Mouse (Mus musculus) forebrain, embryonic 13.5 days (tissue): ENCODE data around the gene Wscd2. TPM values are rescaled to one million over a fixed set of nuclear protein-coding genes. Genes with fewer than 3 reads are reported as not detected.

Source experiments
- ATAC-seq: fragments of 200-750 bp; cut with Nextera tagmentation; 2 replicates; pipeline ENCODE4 v1.8.0; 2017
- H3K27ac ChIP-seq: fragments of 300-500 bp; sonication (generic); 2 replicates; pipeline ENCODE4 v1.5.1; 2015; ENCODE audit warnings: inconsistent platforms, mild to moderate bottlenecking, moderate library complexity
- H3K27me3 ChIP-seq: fragments of 300-500 bp; sonication (generic); 2 replicates; pipeline ENCODE4 v1.6.1; 2015; ENCODE audit warnings: mild to moderate bottlenecking, inconsistent platforms
- H3K36me3 ChIP-seq: fragments of 300-500 bp; sonication (generic); 2 replicates; pipeline ENCODE4 v1.6.1; 2015; ENCODE audit warnings: mild to moderate bottlenecking, inconsistent platforms; ENCODE audit not compliant: poor library complexity, severe bottlenecking
- H3K4me1 ChIP-seq: fragments of 300-500 bp; sonication (generic); 2 replicates; pipeline ENCODE4 v1.6.1; 2015; ENCODE audit warnings: inconsistent platforms
- H3K4me2 ChIP-seq: fragments of 300-500 bp; sonication (generic); 2 replicates; pipeline ENCODE4 v1.6.1; 2015; ENCODE audit warnings: inconsistent platforms, mild to moderate bottlenecking, moderate library complexity
- H3K4me3 ChIP-seq: fragments of 300-500 bp; sonication (generic); 2 replicates; pipeline ENCODE4 v1.5.1; 2015; ENCODE audit warnings: mild to moderate bottlenecking, inconsistent platforms
- H3K9ac ChIP-seq: fragments of 300-500 bp; sonication (generic); 2 replicates; pipeline ENCODE4 v1.6.1; 2015; ENCODE audit warnings: mild to moderate bottlenecking, inconsistent platforms
- H3K9me3 ChIP-seq: fragments of 300-500 bp; sonication (generic); replicated peaks from 2 replicates; pipeline ENCODE4 v1.6.1; 2016; ENCODE audit warnings: inconsistent platforms
- WGBS: fragments of 180-500 bp; shearing (Covaris S2); methylation state at CpG from one replicate; pipeline ENCODE4 v1.1.7; 2015; 5-methylcytosine and 5-hydroxymethylcytosine counted together
- polyA plus RNA-seq: library from polyadenylated mRNA; unstranded; fragments of >200 nt; fragmentation: Nextera tagmentation; extraction: Ambion mirVana; gene quantifications from 2 replicates; pipeline ENCODE4 v1.2.1, GENCODE M21; 2015

Gene Wscd2
- polyA plus RNA-seq, 1 experiment from 2014 or later: 4.7 TPM

DNA sequence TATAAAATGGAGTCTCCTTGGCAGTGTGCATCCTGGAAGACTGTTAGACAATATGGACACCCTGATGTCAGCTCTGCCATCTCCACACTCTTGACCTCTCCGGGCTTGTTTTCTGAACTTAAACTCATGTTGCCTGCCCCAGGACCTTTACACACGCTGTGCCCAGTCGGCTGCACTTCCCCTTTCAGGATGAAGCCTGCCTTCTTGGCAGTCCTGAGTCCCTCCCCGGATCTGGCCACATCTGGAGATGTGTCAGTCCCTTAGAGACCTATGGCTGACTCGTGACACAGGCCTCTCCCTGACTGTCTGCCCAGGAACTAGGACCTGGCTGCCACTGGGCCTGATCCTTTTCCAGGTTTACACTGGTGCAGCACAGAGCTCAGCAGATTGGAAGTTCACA lies 16.6 kb downstream of the Wscd2 start:
- H3K4me2 ChIP-seq: no peak overlapping the region

DNA sequence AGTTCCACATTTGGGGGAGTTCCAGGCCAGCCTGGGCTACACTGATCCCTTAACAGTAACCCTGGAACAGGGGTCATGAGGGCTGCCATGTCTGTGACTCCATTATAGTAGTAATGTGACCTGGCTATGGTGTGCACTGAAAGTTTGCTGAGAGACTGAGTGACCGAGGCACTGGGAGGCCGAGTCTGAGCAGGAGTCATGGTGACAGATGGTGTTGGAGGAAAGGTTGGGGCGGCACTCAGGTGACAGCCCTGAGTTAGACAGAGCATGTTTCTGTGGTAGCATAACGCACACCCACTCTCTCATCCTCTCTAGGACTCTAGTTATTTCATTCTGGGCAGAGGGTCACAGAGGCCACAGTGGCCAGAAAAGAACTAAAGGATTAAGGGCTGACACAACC lies 19.0 kb downstream of the Wscd2 start:
- WGBS: 91% methylated on average over 4 of the region's 4 CpGs
- Histone ChIP-seq H3K27me3 (no peaks in the 10 kb centered on the region), H3K4me2 (no peak overlapping the region), H3K9me3 (no peaks in the 10 kb centered on the region), H3K36me3 (no peaks in the 10 kb centered on the region), H3K9ac (no peak overlapping the region), H3K27ac (no peak overlapping the region), H3K4me3 (no peak overlapping the region), H3K4me1 (peaks cover 40% of the 10 kb centered on the region)
- ATAC-seq: no peak

More for the DNA sequence above, 16.6 kb downstream of the Wscd2 start:
- no peaks in the 10 kb centered on the region for H3K27me3 ChIP-seq
- no peaks in the 10 kb centered on the region for H3K36me3 ChIP-seq
- no peak overlapping the region for H3K9ac ChIP-seq
- no peak overlapping the region for H3K4me3 ChIP-seq
- H3K4me1 ChIP-seq: peaks cover 42% of the 10 kb centered on the region
- no peaks in the 10 kb centered on the region for H3K9me3 ChIP-seq
- ATAC-seq: no peak
- no peak overlapping the region for H3K27ac ChIP-seq
- WGBS: 81% methylated on average over 5 of the region's 5 CpGs

DNA sequence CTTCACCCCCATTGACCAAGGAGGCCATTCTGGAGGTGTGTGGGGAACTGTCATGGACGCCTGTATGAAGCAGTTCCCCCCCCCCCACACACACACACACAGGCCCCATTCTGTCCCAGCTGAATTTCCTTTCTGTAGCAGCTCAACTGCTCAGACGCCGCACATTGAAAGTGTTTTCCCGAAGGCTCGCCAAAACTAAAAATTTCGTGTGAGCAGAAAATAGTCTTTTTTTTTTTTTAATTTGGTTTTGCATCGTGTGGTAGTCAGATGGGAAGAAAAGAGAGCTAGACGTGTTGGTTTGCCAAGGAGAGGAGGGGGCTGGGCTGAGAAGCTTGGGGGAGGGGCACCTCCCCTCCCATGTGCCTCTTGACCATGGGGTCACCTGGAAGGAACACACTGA lies 23.5 kb downstream of the Wscd2 start:
- Histone ChIP-seq H3K4me2 (no peak overlapping the region), H3K36me3 (no peaks in the 10 kb centered on the region), H3K27me3 (no peaks in the 10 kb centered on the region), H3K4me3 (no peak overlapping the region), H3K4me1 (peaks cover 46% of the 10 kb centered on the region), H3K27ac (no peak overlapping the region), H3K9ac (no peak overlapping the region), H3K9me3 (no peaks in the 10 kb centered on the region)
- 80% methylated on average over 8 of the region's 8 CpGs for WGBS
- ATAC-seq: no peak

DNA sequence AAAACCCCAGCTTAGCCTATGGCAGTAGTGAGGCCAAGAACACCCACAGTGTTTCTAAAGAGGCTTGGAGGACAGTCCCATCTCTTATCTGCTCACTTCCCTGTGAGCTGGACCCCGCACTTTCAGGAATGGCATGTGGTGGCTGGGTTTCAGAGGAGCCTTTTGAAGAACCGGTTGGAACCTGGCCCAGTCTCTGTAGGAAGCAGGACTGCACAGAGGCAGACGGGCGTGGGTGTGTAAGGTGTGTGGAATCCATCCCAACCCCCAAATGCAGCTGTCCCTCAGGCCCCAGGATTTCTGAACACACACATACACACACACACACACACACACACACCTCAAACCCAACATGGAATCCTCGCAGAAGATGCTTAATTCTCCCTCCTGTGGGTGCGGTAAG lies 23.9 kb downstream of the Wscd2 start:
- 77% methylated on average over 6 of the region's 6 CpGs for WGBS
- no peak overlapping the region for H3K4me2 ChIP-seq

DNA sequence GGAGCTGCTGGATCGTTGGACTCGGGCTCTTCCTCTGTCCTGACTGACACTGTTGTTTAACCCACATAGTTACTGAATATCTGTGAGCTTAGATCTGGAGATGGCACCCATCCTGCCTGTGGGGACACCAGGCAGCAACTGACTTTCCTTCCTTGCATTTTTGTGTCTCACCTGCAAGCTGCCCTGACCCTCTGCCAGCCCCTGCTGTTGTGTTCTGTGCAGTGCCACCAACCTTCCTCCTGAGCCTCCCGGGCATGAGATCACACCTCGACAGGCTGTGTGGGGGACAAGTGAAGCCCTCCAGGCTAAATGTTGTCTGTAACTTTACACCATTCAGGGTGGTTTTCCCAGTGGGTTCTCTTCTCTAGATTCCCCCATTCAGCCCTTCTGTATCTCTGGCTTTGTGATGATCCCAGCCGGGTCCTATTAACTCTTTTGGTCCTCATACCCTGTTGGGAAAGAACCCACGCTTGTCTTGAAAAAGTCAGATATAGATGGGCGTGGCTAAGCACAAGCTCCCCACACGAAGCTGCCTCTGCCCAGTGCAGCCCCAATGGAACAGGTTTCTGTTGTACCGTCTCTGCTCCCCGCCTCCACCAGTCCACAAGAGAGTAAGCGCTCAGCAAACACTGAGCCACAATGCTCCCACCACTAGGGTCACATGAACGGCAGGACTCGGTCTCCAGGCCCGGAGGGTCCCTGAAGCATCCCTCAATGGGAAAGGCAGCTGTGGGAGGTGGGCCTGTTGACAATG lies 26.2 kb downstream of the Wscd2 start:
- peak; percentile 41 for ATAC-seq
- Histone ChIP-seq H3K4me3 (no peak overlapping the region), H3K27me3 (0 out of 2 replicates have a peak, but pooled peaks cover 7% of the 10 kb centered on the region), H3K4me1 (peaks cover 35% of the 10 kb centered on the region), H3K9me3 (no peaks in the 10 kb centered on the region), H3K9ac (0 out of 2 replicates have a peak overlapping the region, but pooled peaks have one; percentile 30), H3K27ac (peak overlapping the region; percentile 57; the same call in 1 of the 2 replicates), H3K36me3 (no peaks in the 10 kb centered on the region), H3K4me2 (peak overlapping the region; percentile 47)
- 32% methylated on average over 14 of the region's 14 CpGs for WGBS

More for the DNA sequence above, 23.9 kb downstream of the Wscd2 start:
- Histone ChIP-seq H3K4me1 (peaks cover 46% of the 10 kb centered on the region), H3K9me3 (no peaks in the 10 kb centered on the region), H3K27me3 (no peaks in the 10 kb centered on the region), H3K4me3 (no peak overlapping the region), H3K9ac (no peak overlapping the region), H3K36me3 (no peaks in the 10 kb centered on the region), H3K27ac (no peak overlapping the region)
- no peak for ATAC-seq

DNA sequence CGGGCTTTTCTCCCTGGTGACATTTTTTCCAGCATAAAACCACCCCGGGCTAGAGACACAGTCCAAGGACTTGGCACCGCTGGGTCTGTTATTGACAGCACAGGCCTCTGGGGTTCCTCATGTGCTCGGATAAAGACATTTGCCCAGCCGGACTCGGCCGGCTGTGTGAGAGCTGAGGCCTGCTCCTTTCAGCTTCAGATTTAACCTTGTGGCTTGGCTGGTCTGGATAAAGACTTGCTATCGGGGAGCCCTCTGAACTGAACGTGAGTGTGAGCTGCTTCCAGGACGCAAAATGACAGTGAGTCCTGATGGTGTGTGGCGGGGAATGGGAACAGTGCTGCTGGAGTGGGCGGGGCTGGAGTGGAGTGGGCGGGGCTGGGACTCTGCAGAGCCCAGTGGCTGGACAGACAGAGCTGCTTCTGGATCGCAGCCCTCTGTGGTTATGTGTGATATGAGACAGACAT lies 26.8 kb downstream of the Wscd2 start:
- Histone ChIP-seq H3K9me3 (no peaks in the 10 kb centered on the region), H3K27ac (peak overlapping the region; percentile 57; the same call in 1 of the 2 replicates), H3K4me1 (peaks cover 35% of the 10 kb centered on the region), H3K9ac (peak overlapping the region; percentile 30; the same call in 1 of the 2 replicates), H3K4me2 (peak overlapping the region; percentile 47), H3K36me3 (no peaks in the 10 kb centered on the region), H3K27me3 (0 out of 2 replicates have a peak, but pooled peaks cover 7% of the 10 kb centered on the region), H3K4me3 (no peak overlapping the region)
- WGBS: 16% methylated on average over 14 of the region's 14 CpGs
- peak; percentile 60 for ATAC-seq

DNA sequence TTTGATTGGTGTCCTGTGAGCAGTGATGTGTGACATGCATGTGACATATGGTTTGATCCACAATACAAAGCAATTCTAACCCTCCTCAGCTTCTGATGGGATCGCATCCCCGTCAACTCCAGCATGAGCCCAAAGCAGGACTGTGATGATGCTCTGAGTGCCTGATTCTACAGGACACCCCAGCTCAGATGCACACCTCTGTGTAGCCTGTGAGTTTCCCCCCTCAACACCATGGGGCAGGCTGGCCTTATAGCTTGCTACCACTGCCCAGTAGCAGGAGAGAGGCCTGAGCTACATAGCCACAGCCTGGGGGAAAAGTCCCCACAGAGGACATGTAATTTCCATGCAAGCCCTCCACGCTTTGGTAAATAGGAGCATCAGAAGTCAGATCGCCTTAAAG lies 27.3 kb downstream of the Wscd2 start:
- Histone ChIP-seq H3K4me3 (no peak overlapping the region), H3K4me2 (peak overlapping the region; percentile 47; the same call in 1 of the 2 replicates), H3K9ac (peak overlapping the region; percentile 30; the same call in 1 of the 2 replicates), H3K27ac (0 out of 2 replicates have a peak overlapping the region, but pooled peaks have one; percentile 57), H3K36me3 (no peaks in the 10 kb centered on the region), H3K9me3 (no peaks in the 10 kb centered on the region), H3K4me1 (peaks cover 33% of the 10 kb centered on the region), H3K27me3 (0 out of 2 replicates have a peak, but pooled peaks cover 7% of the 10 kb centered on the region)
- peak; percentile 36; the same call in 1 of the 2 replicates for ATAC-seq
- 72% methylated on average over 4 of the region's 4 CpGs for WGBS

DNA sequence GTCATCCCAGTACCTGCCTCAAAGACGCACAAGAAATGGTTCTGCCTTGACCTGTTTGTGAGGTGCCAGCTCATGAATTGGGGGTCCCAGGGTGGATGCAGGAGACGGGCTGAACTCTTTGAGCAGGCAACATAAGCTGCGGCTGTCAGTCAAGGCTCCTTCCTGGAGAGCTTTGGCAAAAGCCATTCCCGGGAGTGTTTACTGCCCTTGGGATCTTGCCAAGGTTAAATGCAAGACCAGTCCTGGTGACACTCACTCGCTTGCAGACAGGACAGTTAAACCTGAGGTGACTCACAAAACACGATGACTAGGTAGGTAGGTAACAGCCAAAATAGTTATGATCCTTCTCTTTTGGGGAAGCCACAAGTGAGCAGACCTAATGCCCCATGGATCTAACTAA lies 30.9 kb downstream of the Wscd2 start:
- H3K9me3 ChIP-seq: no peaks in the 10 kb centered on the region
- 81% methylated on average over 6 of the region's 6 CpGs for WGBS
- H3K9ac ChIP-seq: no peak overlapping the region
- 0 out of 2 replicates have a peak, but pooled peaks cover 7% of the 10 kb centered on the region for H3K27me3 ChIP-seq
- no peak overlapping the region for H3K4me3 ChIP-seq
- H3K4me2 ChIP-seq: no peak overlapping the region
- peaks cover 17% of the 10 kb centered on the region for H3K4me1 ChIP-seq
- ATAC-seq: no peak
- no peak overlapping the region for H3K27ac ChIP-seq
- H3K36me3 ChIP-seq: no peaks in the 10 kb centered on the region

DNA sequence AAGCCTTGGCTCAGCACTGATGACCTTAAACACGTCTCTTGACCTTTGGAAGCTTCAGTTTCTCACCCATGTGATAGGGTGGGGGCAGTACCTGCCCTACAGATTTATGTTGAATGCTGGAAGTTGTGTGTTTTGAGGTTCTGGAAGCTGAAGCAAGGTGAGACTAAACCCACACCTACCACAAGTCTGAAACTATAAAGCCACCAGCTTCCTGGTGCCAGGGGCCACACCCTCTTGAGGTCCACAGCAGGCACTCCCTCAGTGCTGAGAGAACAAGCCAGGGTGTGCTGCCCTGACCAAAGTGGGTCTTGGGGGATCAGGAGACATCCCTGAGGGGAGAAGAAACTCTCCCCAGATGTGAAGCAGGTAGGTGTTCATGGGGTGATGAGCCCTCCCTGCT lies 48.7 kb downstream of the Wscd2 start:
- WGBS: 67% methylated on average over 1 of the region's 1 CpGs
- no peaks in the 10 kb centered on the region for H3K27me3 ChIP-seq
- H3K9me3 ChIP-seq: no peaks in the 10 kb centered on the region
- no peaks in the 10 kb centered on the region for H3K36me3 ChIP-seq
- H3K4me3 ChIP-seq: no peak overlapping the region
- ATAC-seq: no peak
- no peak overlapping the region for H3K27ac ChIP-seq
- H3K4me1 ChIP-seq: peaks cover 44% of the 10 kb centered on the region
- H3K4me2 ChIP-seq: no peak overlapping the region
- H3K9ac ChIP-seq: no peak overlapping the region; the same call in 1 of the 2 replicates

DNA sequence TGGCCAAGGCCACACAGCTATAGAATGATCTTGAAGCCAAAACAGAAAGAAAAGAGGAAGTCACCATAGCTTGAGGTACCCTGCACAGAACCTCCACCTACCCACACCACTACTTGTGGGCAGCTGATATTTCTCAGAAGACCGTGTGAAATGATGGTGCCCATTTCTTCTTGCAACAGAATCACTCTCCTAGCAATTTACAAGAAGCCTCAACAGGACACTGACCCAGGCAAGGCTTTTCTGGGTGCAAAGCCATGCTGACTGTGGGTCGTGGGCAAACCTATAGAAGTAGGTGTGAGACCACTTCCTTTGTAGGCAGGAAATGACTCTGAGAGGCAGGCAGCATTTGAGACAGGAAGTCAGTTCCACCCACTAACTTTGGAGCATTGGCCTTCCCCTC lies 49.3 kb downstream of the Wscd2 start:
- Histone ChIP-seq H3K4me2 (no peak overlapping the region), H3K9me3 (no peaks in the 10 kb centered on the region), H3K27ac (no peak overlapping the region), H3K4me3 (no peak overlapping the region), H3K4me1 (peaks cover 50% of the 10 kb centered on the region), H3K9ac (no peak overlapping the region), H3K36me3 (no peaks in the 10 kb centered on the region), H3K27me3 (no peaks in the 10 kb centered on the region)
- ATAC-seq: no peak
- WGBS: 79% methylated on average over 2 of the region's 2 CpGs

DNA sequence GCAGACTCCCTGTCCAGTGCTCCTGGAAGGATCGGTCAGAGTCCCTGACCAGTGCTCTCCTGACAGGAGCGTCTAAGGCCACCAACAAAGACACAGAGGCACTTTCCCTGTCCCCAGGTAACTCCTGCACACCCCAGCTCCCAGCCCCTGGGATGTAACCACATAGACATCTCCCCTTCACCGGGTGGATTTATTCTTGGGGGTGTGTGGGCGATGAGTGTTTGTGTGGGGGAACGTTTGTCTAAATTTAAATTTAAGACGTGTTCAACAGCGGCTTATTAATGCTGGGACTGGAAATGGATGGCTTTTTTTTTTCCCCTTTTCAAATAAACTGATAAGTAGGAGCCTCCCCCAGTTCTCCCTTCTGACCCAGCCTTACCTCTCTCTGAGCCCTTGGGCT lies 49.7 kb downstream of the Wscd2 start:
- Histone ChIP-seq H3K27me3 (no peaks in the 10 kb centered on the region), H3K27ac (no peak overlapping the region), H3K4me3 (no peak overlapping the region), H3K36me3 (no peaks in the 10 kb centered on the region), H3K4me1 (peaks cover 54% of the 10 kb centered on the region), H3K4me2 (no peak overlapping the region), H3K9ac (no peak overlapping the region), H3K9me3 (no peaks in the 10 kb centered on the region)
- no peak for ATAC-seq
- 90% methylated on average over 7 of the region's 7 CpGs for WGBS

DNA sequence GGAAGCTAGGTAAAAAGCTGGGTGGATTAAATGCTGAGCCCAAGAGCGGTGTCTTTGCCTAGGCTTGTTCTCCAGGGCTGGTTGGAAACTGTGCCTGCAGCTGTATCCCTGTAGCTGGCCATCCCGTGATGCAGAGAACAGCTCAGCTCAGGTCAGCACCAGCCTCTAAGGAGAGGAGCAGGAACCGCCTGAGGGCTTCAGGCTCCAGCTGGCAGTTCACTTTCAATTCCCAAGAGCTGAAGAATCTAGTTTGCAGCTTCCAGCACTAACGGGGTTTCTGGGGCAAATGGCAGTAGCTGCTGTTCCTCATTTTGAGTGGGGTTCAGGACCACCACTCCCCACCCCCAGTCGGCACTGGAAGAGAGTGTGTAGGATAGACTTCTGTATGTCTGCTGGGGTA lies 51.1 kb downstream of the Wscd2 start:
- WGBS: 58% methylated on average over 5 of the region's 5 CpGs
- peaks cover 64% of the 10 kb centered on the region for H3K4me1 ChIP-seq

More for the DNA sequence above, 51.1 kb downstream of the Wscd2 start:
- no peak overlapping the region for H3K9ac ChIP-seq
- H3K4me3 ChIP-seq: no peak overlapping the region
- no peaks in the 10 kb centered on the region for H3K9me3 ChIP-seq
- H3K4me2 ChIP-seq: no peak overlapping the region
- H3K27me3 ChIP-seq: no peaks in the 10 kb centered on the region
- H3K27ac ChIP-seq: no peak overlapping the region
- no peaks in the 10 kb centered on the region for H3K36me3 ChIP-seq
- ATAC-seq: no peak
